In the genomic region with DNA sequence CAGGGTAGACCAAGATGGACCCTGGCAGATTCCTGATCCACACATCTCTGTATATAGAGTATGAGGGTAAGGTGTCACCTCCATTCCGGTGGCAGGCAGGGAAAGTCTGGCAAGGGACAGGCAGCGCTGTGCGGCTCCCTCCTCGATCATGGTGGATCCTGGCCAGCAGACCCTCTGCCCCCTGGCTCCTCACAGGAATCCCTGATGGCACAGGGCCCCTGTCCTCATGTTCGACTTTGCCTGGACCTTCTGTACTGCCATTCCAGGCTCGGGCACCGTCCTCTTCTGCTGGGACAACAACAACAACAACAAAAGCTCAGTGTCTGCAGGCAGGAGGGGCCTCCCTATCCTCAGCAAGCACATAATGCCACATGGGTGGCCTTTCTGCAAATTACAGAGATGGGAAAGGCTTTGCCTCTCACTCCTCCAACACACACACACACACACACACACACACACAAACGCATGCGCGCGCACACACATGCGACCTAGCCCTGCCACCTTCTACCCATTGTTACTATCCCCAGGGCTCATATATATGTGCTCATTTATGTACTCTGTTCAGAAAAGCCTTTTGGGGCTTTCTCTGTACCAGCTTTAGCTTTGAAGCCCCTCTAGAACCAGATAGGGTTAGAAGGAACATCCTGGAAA, we compare ENCODE assay signal across 12 mouse cellular contexts. TPM values are rescaled to one million over a fixed set of nuclear protein-coding genes. Genes with fewer than 3 reads are reported as not detected.
DNase-seq lines count a peak whose midpoint lies in the region; ATAC-seq and TF ChIP-seq lines count a peak whose summit lies in the region.
"Had no signal": no experiment of that assay in that cellular context is flagged by ENCODE, and none has a peak within 500 bp of the region (broad histone marks: within the 10 kb centered on the region; RNA-seq: fewer than 3 reads in every experiment).

No protein-coding gene starts in this region.

- H3K4me3 ChIP-seq in embryonic facial prominence, embryonic 10.5 days, result peak overlapping the region; percentile 15; the same call in 1 of the 2 replicates
- H3K4me3 ChIP-seq in hindbrain, embryonic 12.5 days, result peak overlapping the region; percentile 20
- H3K4me3 ChIP-seq in midbrain, embryonic 14.5 days (replicated peaks; ENCODE audit: low read depth, low read length), result peak overlapping the region; percentile 33
- H3K4me3 ChIP-seq: lung, embryonic 15.5 days had no signal

- H3K9me3 ChIP-seq in embryonic facial prominence, embryonic 10.5 days, result no peaks in the 10 kb centered on the region
- H3K9me3 ChIP-seq in hindbrain, embryonic 12.5 days (replicated peaks), result no peaks in the 10 kb centered on the region
- H3K9me3 ChIP-seq in midbrain, embryonic 14.5 days (ENCODE audit: control insufficient read depth, low read length), result no peaks in the 10 kb centered on the region
- H3K9me3 ChIP-seq: lung, embryonic 15.5 days had no signal

- H3K27ac ChIP-seq in embryonic facial prominence, embryonic 10.5 days (replicated peaks), result peak overlapping the region; percentile 83
- peak overlapping the region; percentile 99 for H3K27ac ChIP-seq in hindbrain, embryonic 12.5 days
- H3K27ac ChIP-seq in midbrain, embryonic 14.5 days (replicated peaks; ENCODE audit: low read depth, low read length), result peak overlapping the region; percentile 99
- H3K27ac ChIP-seq: lung, embryonic 15.5 days had no signal

- peak; percentile 89 for DNase-seq in brain, embryonic 14.5 days (ENCODE audit: low read depth)
- peak; percentile 23 for DNase-seq in embryonic facial prominence, embryonic 10.5 days (ENCODE audit: low spot score)
- DNase-seq in midbrain, embryonic 14.5 days, result peak; percentile 83
- no peak for DNase-seq in left cerebral cortex, adult 18-20 months (ENCODE audit: low spot score in 2 of 2)
- no peak for DNase-seq in lung, adult 18-20 months
- DNase-seq in kidney, adult 11 months, result no peak
- DNase-seq: gastrocnemius, postnatal 14 days; heart, postnatal 4 days; kidney, postnatal 14 days; thymus, adult 2 months had no signal

- peak overlapping the region; percentile 67 for H3K9ac ChIP-seq in hindbrain, embryonic 12.5 days
- peak overlapping the region; percentile 50 for H3K9ac ChIP-seq in midbrain, embryonic 14.5 days (replicated peaks; ENCODE audit: low read length)
- H3K9ac ChIP-seq: lung, embryonic 15.5 days had no signal

- 0 out of 2 replicates have a peak, but pooled peaks cover 7% of the 10 kb centered on the region for H3K27me3 ChIP-seq in embryonic facial prominence, embryonic 10.5 days (replicated peaks; ENCODE audit: low read depth, poor library complexity, severe bottlenecking)
- H3K27me3 ChIP-seq in hindbrain, embryonic 12.5 days, result no peaks in the 10 kb centered on the region
- no peaks in the 10 kb centered on the region for H3K27me3 ChIP-seq in midbrain, embryonic 14.5 days (ENCODE audit: control insufficient read depth, insufficient read depth, low read length)
- H3K27me3 ChIP-seq: lung, embryonic 15.5 days had no signal

- peak overlapping the region; percentile 52 for H3K4me2 ChIP-seq in hindbrain, embryonic 12.5 days (replicated peaks)
- H3K4me2 ChIP-seq in midbrain, embryonic 14.5 days (ENCODE audit: low read length), result peak overlapping the region; percentile 71
- H3K4me2 ChIP-seq: lung, embryonic 15.5 days had no signal

- H3K36me3 ChIP-seq in embryonic facial prominence, embryonic 10.5 days (replicated peaks), result peaks cover 67% of the 10 kb centered on the region
- H3K36me3 ChIP-seq in hindbrain, embryonic 12.5 days, result peaks cover 56% of the 10 kb centered on the region
- H3K36me3 ChIP-seq in midbrain, embryonic 14.5 days (ENCODE audit: control insufficient read depth, insufficient read depth, low read length), result peaks cover 67% of the 10 kb centered on the region
- H3K36me3 ChIP-seq: lung, embryonic 15.5 days had no signal

- 79% methylated on average over 12 of the region's 12 CpGs for WGBS in embryonic facial prominence, embryonic 10.5 days
- WGBS in hindbrain, embryonic 12.5 days, result 46% methylated on average over 12 of the region's 12 CpGs
- WGBS in midbrain, embryonic 14.5 days, result 9% methylated on average over 12 of the region's 12 CpGs

- TF ChIP-seq POLR2A in brain, embryonic 14.5 days (IDR thresholded peaks at IDR 0.05; ENCODE audit: borderline replicate concordance, extremely low read depth, insufficient read depth, insufficient read length, poor library complexity, severe bottlenecking), result no peak

- peak; percentile 75 for ATAC-seq in hindbrain, embryonic 12.5 days (ENCODE audit: low FRiP score)
- ATAC-seq in midbrain, embryonic 14.5 days (ENCODE audit: low FRiP score, low TSS enrichment), result peak; percentile 73

- H3K4me1 ChIP-seq in embryonic facial prominence, embryonic 10.5 days, result peaks cover 44% of the 10 kb centered on the region
- H3K4me1 ChIP-seq in hindbrain, embryonic 12.5 days, result peaks cover 53% of the 10 kb centered on the region
- peaks cover 44% of the 10 kb centered on the region for H3K4me1 ChIP-seq in midbrain, embryonic 14.5 days (ENCODE audit: control insufficient read depth, insufficient read depth, low read length)

- no peak for TF ChIP-seq CTCF in brain, embryonic 14.5 days (IDR thresholded peaks at IDR 0.05; ENCODE audit: borderline replicate concordance, extremely low read depth, insufficient read depth, insufficient read length)

RNA-seq across cellular contexts. Expression of gene Nyap1, which starts 7.6 kb away (rescaled TPM):
- polyA plus RNA-seq in brain, embryonic 14.5 days (2012; rRNA removed), result 208 and 219 TPM in 2 replicates
- 3.0 and 3.6 TPM in 2 replicates for polyA plus RNA-seq in embryonic facial prominence, embryonic 10.5 days (2016; fragmentation: Nextera tagmentation; extraction: Ambion mirVana)
- 20.9 and 22.2 TPM in 2 replicates for polyA plus RNA-seq in hindbrain, embryonic 12.5 days (2016; fragmentation: Nextera tagmentation; extraction: Ambion mirVana)
- polyA plus RNA-seq in midbrain, embryonic 14.5 days (2014; fragmentation: Nextera tagmentation; extraction: Ambion mirVana), result 16.2 and 28.8 TPM in 2 replicates
- 10 to 100 TPM; 80.1 to 82.0 TPM for total RNA-seq in left cerebral cortex, adult 18-20 months (2021)

RNA-seq across cellular contexts. Expression of gene Tsc22d4, which starts 11.8 kb away (rescaled TPM):
- polyA plus RNA-seq in brain, embryonic 14.5 days (2012; rRNA removed), result 51.8 and 53.7 TPM in 2 replicates
- polyA plus RNA-seq in embryonic facial prominence, embryonic 10.5 days (2016; fragmentation: Nextera tagmentation; extraction: Ambion mirVana), result 89.8 and 94.3 TPM in 2 replicates
- polyA plus RNA-seq in hindbrain, embryonic 12.5 days (2016; fragmentation: Nextera tagmentation; extraction: Ambion mirVana), result 81.8 and 82.9 TPM in 2 replicates
- 42.1 and 47.0 TPM in 2 replicates for polyA plus RNA-seq in midbrain, embryonic 14.5 days (2014; fragmentation: Nextera tagmentation; extraction: Ambion mirVana)
- 100 to 1,000 TPM; 139 to 145 TPM for total RNA-seq in left cerebral cortex, adult 18-20 months (2021)

RNA-seq across cellular contexts. Expression of gene Ppp1r35, which starts 44.9 kb away (rescaled TPM):
- polyA plus RNA-seq in brain, embryonic 14.5 days (2012; rRNA removed), result 47.7 and 81.6 TPM in 2 replicates
- polyA plus RNA-seq in embryonic facial prominence, embryonic 10.5 days (2016; fragmentation: Nextera tagmentation; extraction: Ambion mirVana), result 47.9 and 49.1 TPM in 2 replicates
- 55.1 and 59.7 TPM in 2 replicates for polyA plus RNA-seq in hindbrain, embryonic 12.5 days (2016; fragmentation: Nextera tagmentation; extraction: Ambion mirVana)
- 53.4 and 58.6 TPM in 2 replicates for polyA plus RNA-seq in midbrain, embryonic 14.5 days (2014; fragmentation: Nextera tagmentation; extraction: Ambion mirVana)
- 10 to 100 TPM; 23.7 to 25.7 TPM for total RNA-seq in left cerebral cortex, adult 18-20 months (2021)

RNA-seq across cellular contexts. Expression of gene Agfg2, which starts 49.2 kb away (rescaled TPM):
- polyA plus RNA-seq in brain, embryonic 14.5 days (2012; rRNA removed), result 17.8 and 23.8 TPM in 2 replicates
- polyA plus RNA-seq in embryonic facial prominence, embryonic 10.5 days (2016; fragmentation: Nextera tagmentation; extraction: Ambion mirVana), result 21.3 and 23.0 TPM in 2 replicates
- polyA plus RNA-seq in hindbrain, embryonic 12.5 days (2016; fragmentation: Nextera tagmentation; extraction: Ambion mirVana), result 21.2 and 22.4 TPM in 2 replicates
- polyA plus RNA-seq in midbrain, embryonic 14.5 days (2014; fragmentation: Nextera tagmentation; extraction: Ambion mirVana), result 10.3 and 12.8 TPM in 2 replicates
- total RNA-seq in left cerebral cortex, adult 18-20 months (2021), result 10 to 100 TPM; 46.9 to 48.9 TPM

RNA-seq across cellular contexts. Expression of gene Mepce, which starts 53.7 kb away (rescaled TPM):
- polyA plus RNA-seq in brain, embryonic 14.5 days (2012; rRNA removed), result 35.7 and 38.5 TPM in 2 replicates
- 9.1 and 11.5 TPM in 2 replicates for polyA plus RNA-seq in embryonic facial prominence, embryonic 10.5 days (2016; fragmentation: Nextera tagmentation; extraction: Ambion mirVana)
- polyA plus RNA-seq in hindbrain, embryonic 12.5 days (2016; fragmentation: Nextera tagmentation; extraction: Ambion mirVana), result 11.0 and 14.8 TPM in 2 replicates
- 11.3 and 14.4 TPM in 2 replicates for polyA plus RNA-seq in midbrain, embryonic 14.5 days (2014; fragmentation: Nextera tagmentation; extraction: Ambion mirVana)
- 10 to 100 TPM; 39.1 to 50.2 TPM for total RNA-seq in left cerebral cortex, adult 18-20 months (2021)

Comparison
In these comparisons a context has a peak if more than half of its experiments do, and no peak if none do; other contexts are left out.
1. DNase-seq: peak in brain, embryonic 14.5 days (single experiment), embryonic facial prominence, embryonic 10.5 days (single experiment) and midbrain, embryonic 14.5 days (single experiment); none in left cerebral cortex, adult 18-20 months (0 of 2), lung, adult 18-20 months (0 of 2) and kidney, adult 11 months (single experiment).
2. Peak in every context shown above with its lines, with median percentiles within 50 percentile points of each other: H3K27ac ChIP-seq and H3K4me3 ChIP-seq.